Mouse (Mus musculus) liver, embryonic 12.5 days (tissue): Measurements from ENCODE around the gene Slc5a4b. TPM values are rescaled to one million over a fixed set of nuclear protein-coding genes. Genes with fewer than 3 reads are reported as not detected.
A peak's percentile ranks its signal among the peaks of the same experiment; 100 is the strongest.

ENCODE experiments used
- ATAC-seq: fragments of 200-750 bp; cut with Nextera tagmentation; 2 replicates; pipeline ENCODE4 v1.8.0; 2017; ENCODE audit warnings: moderate number of reproducible peaks, mild to moderate bottlenecking, moderate library complexity
- H3K27ac ChIP-seq: fragments of 300-500 bp; sonication (generic); 2 replicates; pipeline ENCODE4 v1.5.1; 2016; ENCODE audit warnings: mild to moderate bottlenecking
- H3K27me3 ChIP-seq: fragments of 300-500 bp; sonication (generic); replicated peaks from 2 replicates; pipeline ENCODE4 v1.6.1; 2016; ENCODE audit warnings: mild to moderate bottlenecking, moderate library complexity
- H3K36me3 ChIP-seq: fragments of 300-500 bp; sonication (generic); 2 replicates; pipeline ENCODE4 v1.6.1; 2016; ENCODE audit warnings: mild to moderate bottlenecking, moderate library complexity
- H3K4me1 ChIP-seq: fragments of 300-500 bp; sonication (generic); 2 replicates; pipeline ENCODE4 v1.6.1; 2016
- H3K4me2 ChIP-seq: fragments of 300-500 bp; sonication (generic); 2 replicates; pipeline ENCODE4 v1.6.1; 2016; ENCODE audit warnings: mild to moderate bottlenecking, moderate library complexity
- H3K4me3 ChIP-seq: fragments of 300-500 bp; sonication (generic); 2 replicates; pipeline ENCODE4 v1.5.1; 2016; ENCODE audit warnings: mild to moderate bottlenecking, moderate library complexity
- H3K9ac ChIP-seq: fragments of 300-500 bp; sonication (generic); 2 replicates; pipeline ENCODE4 v1.6.1; 2016; ENCODE audit warnings: mild to moderate bottlenecking, moderate library complexity
- H3K9me3 ChIP-seq: fragments of 300-500 bp; sonication (generic); replicated peaks from 2 replicates; pipeline ENCODE4 v1.6.1; 2016; ENCODE audit warnings: mild to moderate bottlenecking, moderate library complexity
- WGBS: fragments of 180-500 bp; shearing (Covaris S2); methylation state at CpG from one replicate; pipeline ENCODE4 v1.1.7; 2016; ENCODE audit not compliant: insufficient replicate concordance; 5-methylcytosine and 5-hydroxymethylcytosine counted together
- polyA plus RNA-seq: library from polyadenylated mRNA; unstranded; fragments of >200 nt; fragmentation: Nextera tagmentation; extraction: Ambion mirVana; gene quantifications from 2 replicates; pipeline ENCODE4 v1.2.1, GENCODE M21; 2016

Gene Slc5a4b
- polyA plus RNA-seq, 1 experiment from 2014 or later, result 0.17 TPM

DNA sequence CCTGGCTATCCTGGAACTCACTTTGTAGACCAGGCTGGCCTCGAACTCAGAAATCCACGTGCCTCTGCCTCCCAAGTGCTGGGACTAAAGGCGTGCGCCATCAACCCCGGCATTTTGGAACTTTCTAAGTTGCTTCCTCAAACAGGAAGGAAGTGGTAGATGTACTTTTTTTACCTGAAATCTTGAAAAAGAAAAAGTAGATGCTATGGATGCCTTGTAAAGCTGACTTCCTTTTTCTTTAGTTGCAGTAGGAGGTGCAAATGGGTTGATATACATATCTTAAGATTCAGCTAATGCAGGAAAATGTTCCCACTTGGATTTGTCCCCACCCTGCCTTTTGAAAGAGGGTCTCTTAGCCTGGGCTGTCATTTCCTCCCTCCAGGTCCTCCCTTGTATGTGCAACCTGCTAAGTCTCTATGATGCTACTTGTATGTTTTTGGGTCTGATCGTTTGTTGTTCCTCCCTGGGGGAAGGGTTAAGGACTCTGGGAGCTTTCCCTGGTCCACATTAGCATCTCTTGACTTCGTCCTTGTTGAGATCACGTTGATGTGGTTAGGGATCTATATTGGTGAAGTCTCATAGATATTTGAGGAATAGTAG is 76.7 kb downstream of the Slc5a4b start:
- Histone ChIP-seq H3K27ac (no peak overlapping the region), H3K4me3 (peak overlapping the region; percentile 77), H3K9ac (no peak overlapping the region), H3K36me3 (peaks cover 39% of the 10 kb centered on the region), H3K27me3 (no peaks in the 10 kb centered on the region), H3K4me1 (peaks cover 54% of the 10 kb centered on the region), H3K4me2 (peak overlapping the region; percentile 86), H3K9me3 (no peaks in the 10 kb centered on the region)
- 75% methylated on average over 8 of the region's 8 CpGs for WGBS
- no peak for ATAC-seq

DNA sequence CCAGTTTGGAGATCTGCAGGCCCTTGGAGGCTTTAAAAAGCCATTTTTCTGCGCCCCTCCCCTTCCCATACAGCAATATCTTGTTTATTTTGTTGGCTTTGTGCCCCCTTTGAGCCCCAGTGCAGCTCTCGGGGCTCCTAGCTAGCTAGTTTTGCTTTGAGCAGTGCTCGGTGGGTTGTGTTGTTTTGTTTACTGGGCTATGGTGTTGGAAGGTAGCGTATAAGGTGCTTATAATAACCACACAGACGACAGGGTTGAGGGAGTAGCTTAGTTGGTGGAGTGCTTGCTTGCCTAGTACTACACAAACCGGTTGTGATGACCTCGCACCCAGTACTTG is 77.7 kb downstream of the Slc5a4b start:
- H3K4me1 ChIP-seq, result peaks cover 59% of the 10 kb centered on the region
- no peaks in the 10 kb centered on the region for H3K27me3 ChIP-seq
- H3K9ac ChIP-seq, result peak overlapping the region; percentile 85
- no peaks in the 10 kb centered on the region for H3K9me3 ChIP-seq
- peak overlapping the region; percentile 77 for H3K4me3 ChIP-seq
- WGBS, result 8% methylated on average over 7 of the region's 7 CpGs
- ATAC-seq, result no peak
- peaks cover 29% of the 10 kb centered on the region for H3K36me3 ChIP-seq
- H3K27ac ChIP-seq, result peak overlapping the region; percentile 70
- peak overlapping the region; percentile 86 for H3K4me2 ChIP-seq

DNA sequence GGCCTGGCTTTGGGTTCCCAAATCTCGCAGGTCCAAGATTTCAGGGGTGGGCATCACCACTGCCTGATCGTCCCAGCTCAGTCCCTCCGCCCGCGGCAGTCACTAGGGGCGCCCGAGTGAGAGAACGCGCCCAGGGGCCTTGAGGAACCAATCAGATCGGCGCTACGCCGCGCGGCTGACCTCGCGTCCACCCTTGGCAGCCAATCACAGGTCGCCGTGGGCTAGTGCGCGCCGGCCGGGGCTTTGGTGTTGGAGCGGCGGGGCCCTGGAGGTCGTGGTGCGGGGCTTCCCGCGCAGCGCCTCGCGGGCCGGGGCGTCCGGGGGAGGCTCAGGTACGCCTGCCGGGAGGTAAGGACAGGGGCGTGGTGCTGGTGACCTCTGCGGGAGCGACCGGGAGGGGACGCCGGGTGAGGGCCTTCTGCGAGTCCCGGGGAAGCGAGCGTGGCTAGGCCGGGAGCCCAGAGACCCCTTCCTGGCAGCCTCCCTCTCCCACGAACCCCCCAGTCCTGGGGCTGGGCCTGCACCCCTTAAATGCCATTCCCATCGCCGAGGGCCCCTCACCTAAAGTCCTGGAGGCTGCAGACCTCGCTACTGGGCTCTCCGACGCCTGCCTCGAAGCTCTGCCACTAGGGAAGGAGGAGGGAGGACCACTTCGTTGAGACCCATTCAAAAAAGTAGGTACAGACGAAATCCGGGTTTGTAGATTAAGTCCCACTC is 78.2 kb downstream of the Slc5a4b start, which contains the start of gene Zfp280b:
Gene Zfp280b, plus strand, starts transcription at position 249 of the 717 bp plus-strand sequence.
- H3K27me3 ChIP-seq, result no peaks in the 10 kb centered on the region
- peak within 1 kb of the TSS; percentile 85 for H3K9ac ChIP-seq
- H3K9me3 ChIP-seq, result no peaks in the 10 kb centered on the region
- H3K4me3 ChIP-seq, result peak within 1 kb of the TSS; percentile 77
- H3K27ac ChIP-seq, result peak within 1 kb of the TSS; percentile 70
- H3K36me3 ChIP-seq, result peaks cover 23% of the 10 kb centered on the region
- WGBS, result 3% methylated on average over 57 of the region's 58 CpGs
- ATAC-seq, result peak; percentile 97
- H3K4me1 ChIP-seq, result peaks cover 59% of the 10 kb centered on the region
- peak within 1 kb of the TSS; percentile 86 for H3K4me2 ChIP-seq

DNA sequence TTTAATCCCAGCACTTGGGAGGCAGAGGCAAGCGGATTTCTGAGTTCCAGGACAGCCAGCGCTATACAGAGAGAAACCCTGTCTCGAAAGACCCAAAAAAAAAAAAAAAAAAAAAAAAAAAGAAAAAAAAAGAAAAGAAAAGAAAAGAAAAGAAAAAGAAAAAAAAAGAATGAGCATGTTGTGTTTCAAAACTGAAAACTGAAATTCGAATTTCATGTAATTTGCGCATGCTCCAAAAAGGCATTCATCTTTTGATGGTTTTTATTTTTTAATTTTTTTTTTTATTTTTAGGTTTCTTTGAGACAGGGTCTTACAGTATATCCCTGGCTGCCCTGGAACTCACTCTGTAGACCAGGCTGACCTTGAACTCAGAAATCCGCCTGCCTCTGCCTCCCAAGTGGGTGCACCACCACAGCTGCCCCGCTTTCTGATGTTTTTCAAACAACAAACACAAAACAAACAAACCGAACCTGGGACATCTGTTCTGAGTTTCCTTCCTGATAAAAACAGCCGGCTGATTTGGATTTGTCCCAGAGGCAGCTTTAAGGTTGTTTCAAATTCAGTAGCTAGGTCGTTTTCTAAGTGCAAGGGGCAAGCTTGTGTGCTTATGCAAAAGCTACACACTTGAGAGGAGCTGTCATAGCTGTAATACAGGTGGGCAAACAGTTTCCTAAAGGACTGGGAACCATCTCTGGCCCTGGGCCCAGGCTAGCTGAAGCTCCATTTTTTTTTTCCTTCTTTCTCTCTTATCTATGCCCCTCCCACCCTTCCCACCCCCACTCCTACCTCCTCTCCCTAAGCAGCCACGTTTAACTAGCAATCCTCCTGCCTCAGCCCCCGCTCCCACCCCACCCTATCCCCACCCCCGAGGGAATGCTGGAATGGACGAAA is 79.0 kb downstream of the Slc5a4b start:
- peak; percentile 76 for ATAC-seq
- Histone ChIP-seq H3K9me3 (no peaks in the 10 kb centered on the region), H3K36me3 (peaks cover 15% of the 10 kb centered on the region; the same call in 1 of the 2 replicates), H3K4me3 (peak overlapping the region; percentile 77), H3K27me3 (no peaks in the 10 kb centered on the region), H3K4me2 (peak overlapping the region; percentile 86), H3K4me1 (peaks cover 53% of the 10 kb centered on the region), H3K27ac (peak overlapping the region; percentile 70), H3K9ac (peak overlapping the region; percentile 85)
- WGBS, result 41% methylated on average over 14 of the region's 14 CpGs

DNA sequence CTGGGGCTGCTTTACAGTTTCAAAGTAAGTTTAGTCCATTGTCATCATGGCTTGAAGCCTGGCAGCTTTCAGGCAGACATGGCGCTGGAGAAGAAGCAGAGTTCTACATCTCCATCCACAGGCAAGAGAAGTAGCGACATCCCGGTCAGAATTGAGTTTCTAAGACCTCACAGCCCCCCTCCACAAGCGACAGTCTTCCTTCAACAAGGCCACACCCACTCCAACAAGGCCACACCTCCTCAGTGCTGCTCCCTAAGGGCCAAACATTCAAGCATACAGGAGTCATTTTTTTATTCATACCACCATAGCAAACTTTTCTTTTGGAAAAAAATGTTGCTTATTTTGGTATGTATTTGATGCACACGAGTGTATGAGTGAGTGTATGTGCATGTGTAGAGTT is 80.3 kb downstream of the Slc5a4b start:
- H3K9ac ChIP-seq, result no peak overlapping the region
- H3K4me1 ChIP-seq, result peaks cover 46% of the 10 kb centered on the region
- no peaks in the 10 kb centered on the region for H3K27me3 ChIP-seq
- no peak for ATAC-seq
- WGBS, result 38% methylated on average over 5 of the region's 5 CpGs
- no peak overlapping the region for H3K4me2 ChIP-seq
- no peak overlapping the region for H3K4me3 ChIP-seq
- H3K9me3 ChIP-seq, result no peaks in the 10 kb centered on the region
- H3K27ac ChIP-seq, result no peak overlapping the region
- H3K36me3 ChIP-seq, result peaks cover 7% of the 10 kb centered on the region; the same call in 1 of the 2 replicates

DNA sequence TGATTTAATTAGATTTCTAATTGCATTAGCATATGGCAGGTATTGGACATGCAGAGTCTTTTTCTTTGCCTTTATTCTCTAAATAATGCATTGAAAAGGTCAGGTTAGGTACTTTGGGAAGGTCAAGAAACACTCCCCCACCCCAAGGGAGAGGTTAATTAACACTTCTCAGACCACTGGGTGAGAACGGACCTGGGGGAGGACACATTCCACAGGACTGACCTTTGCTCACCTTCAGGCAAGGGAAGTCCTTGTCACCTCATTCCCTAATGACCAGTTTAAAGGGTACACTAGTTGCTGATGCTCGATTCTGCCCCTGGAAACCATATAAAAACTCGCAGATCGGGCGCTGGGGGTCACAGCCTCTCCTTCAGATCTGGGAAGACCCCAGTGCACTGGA is 81.5 kb downstream of the Slc5a4b start:
- Histone ChIP-seq H3K27ac (no peak overlapping the region), H3K9ac (no peak overlapping the region), H3K9me3 (0 out of 2 replicates have a peak, but pooled peaks cover 3% of the 10 kb centered on the region), H3K4me2 (no peak overlapping the region), H3K27me3 (no peaks in the 10 kb centered on the region), H3K36me3 (no peaks in the 10 kb centered on the region), H3K4me3 (no peak overlapping the region), H3K4me1 (peaks cover 38% of the 10 kb centered on the region)
- ATAC-seq, result no peak
- WGBS, result 76% methylated on average over 5 of the region's 5 CpGs

DNA sequence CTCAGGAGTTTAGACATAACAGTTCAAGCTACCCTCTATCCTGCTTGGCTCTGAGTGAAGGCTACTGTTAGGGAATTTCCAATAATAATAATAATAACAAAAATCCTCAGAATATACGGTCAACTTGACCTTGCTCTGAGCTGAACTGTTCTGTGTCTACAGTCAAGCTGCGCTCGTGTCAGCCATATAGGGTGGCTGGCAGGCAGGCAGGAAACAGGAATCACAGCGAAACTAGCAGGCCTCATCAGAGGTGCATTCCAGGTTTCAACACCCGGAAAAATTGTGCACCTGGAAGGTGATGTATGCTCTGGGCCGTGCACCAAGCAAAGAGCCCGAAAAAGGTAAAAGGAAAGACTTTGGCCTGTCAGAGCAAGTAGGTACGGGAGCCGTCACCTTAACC is 82.4 kb downstream of the Slc5a4b start:
- no peaks in the 10 kb centered on the region for H3K27me3 ChIP-seq

DNA sequence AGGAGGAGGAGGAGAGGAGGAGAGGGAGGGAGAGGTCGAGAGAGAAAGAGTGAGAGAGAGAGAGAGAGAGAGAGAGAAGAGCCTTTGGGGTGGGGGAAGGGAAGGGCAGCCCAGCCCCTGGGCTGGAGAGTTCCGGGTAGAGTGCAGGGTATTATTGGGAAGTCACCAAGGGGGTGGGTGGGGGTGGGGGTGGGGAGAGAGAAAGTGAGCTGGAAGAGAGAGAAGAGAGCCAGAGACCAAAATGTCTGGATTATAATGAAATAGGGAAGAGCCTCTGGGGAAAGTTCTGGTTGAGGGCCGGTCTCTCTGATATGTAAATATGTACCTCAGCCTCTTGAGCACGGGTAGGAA is 82.8 kb downstream of the Slc5a4b start:
- H3K27me3 ChIP-seq, result no peaks in the 10 kb centered on the region
- H3K4me1 ChIP-seq, result peaks cover 25% of the 10 kb centered on the region
- no peak for ATAC-seq
- H3K9ac ChIP-seq, result no peak overlapping the region
- no peak overlapping the region for H3K4me3 ChIP-seq
- H3K27ac ChIP-seq, result no peak overlapping the region
- no peaks in the 10 kb centered on the region for H3K36me3 ChIP-seq
- 0 out of 2 replicates have a peak, but pooled peaks cover 6% of the 10 kb centered on the region for H3K9me3 ChIP-seq
- H3K4me2 ChIP-seq, result no peak overlapping the region
- WGBS, result 18% methylated on average over 4 of the region's 4 CpGs

More for the DNA sequence above, 82.4 kb downstream of the Slc5a4b start:
- Histone ChIP-seq H3K9ac (no peak overlapping the region), H3K4me2 (no peak overlapping the region), H3K36me3 (no peaks in the 10 kb centered on the region), H3K27ac (no peak overlapping the region), H3K4me1 (peaks cover 29% of the 10 kb centered on the region), H3K4me3 (no peak overlapping the region), H3K9me3 (0 out of 2 replicates have a peak, but pooled peaks cover 6% of the 10 kb centered on the region)
- ATAC-seq, result no peak
- WGBS, result 77% methylated on average over 9 of the region's 9 CpGs

DNA sequence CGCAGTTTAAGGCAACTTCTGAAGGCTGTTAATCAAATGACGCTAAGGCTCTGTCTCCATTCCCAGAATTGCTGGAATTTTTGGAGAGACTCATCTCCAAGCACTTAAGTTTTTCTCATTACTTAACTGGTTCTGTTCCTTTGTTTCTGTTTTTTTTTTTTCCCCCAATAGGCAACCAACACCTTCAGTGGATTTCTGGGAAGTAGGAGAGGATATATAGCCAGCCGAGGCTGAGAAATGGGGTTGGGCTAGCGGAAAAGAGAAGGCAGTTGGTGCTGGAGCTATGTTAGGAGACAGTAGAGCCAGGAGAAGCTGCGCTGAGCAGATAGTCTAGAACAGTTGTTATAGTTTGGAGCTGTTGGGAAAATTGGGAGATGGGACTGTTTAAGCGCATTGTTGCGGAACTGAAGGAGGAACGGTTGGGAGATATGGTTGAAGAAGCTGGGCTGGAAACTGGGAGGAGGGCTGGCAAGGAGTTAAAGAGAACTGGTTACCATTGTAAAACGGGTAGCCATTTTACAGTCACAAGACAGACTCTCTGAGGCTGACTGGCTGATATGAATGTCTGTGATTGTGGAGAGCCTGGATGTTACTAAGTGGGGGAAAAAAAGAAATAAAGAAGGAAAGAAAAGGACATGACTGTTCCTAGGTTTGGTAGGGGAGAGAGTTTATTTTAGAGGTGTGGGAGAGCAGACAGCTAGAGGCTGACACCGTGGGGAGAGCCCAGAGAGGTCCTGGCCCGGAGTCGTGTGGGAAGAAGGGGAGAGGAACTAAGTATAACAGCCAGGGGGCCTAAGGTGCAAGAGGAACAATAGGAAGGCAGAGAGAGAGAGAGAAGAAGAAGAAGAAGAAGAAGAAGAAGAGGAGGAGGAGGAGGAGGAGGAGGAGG is 83.4 kb downstream of the Slc5a4b start:
- 0 out of 2 replicates have a peak, but pooled peaks cover 6% of the 10 kb centered on the region for H3K9me3 ChIP-seq
- H3K27ac ChIP-seq, result no peak overlapping the region
- H3K36me3 ChIP-seq, result no peaks in the 10 kb centered on the region
- no peak for ATAC-seq
- H3K4me3 ChIP-seq, result no peak overlapping the region
- H3K27me3 ChIP-seq, result no peaks in the 10 kb centered on the region
- no peak overlapping the region for H3K9ac ChIP-seq
- WGBS, result 57% methylated on average over 12 of the region's 12 CpGs
- no peak overlapping the region for H3K4me2 ChIP-seq
- peaks cover 25% of the 10 kb centered on the region for H3K4me1 ChIP-seq

DNA sequence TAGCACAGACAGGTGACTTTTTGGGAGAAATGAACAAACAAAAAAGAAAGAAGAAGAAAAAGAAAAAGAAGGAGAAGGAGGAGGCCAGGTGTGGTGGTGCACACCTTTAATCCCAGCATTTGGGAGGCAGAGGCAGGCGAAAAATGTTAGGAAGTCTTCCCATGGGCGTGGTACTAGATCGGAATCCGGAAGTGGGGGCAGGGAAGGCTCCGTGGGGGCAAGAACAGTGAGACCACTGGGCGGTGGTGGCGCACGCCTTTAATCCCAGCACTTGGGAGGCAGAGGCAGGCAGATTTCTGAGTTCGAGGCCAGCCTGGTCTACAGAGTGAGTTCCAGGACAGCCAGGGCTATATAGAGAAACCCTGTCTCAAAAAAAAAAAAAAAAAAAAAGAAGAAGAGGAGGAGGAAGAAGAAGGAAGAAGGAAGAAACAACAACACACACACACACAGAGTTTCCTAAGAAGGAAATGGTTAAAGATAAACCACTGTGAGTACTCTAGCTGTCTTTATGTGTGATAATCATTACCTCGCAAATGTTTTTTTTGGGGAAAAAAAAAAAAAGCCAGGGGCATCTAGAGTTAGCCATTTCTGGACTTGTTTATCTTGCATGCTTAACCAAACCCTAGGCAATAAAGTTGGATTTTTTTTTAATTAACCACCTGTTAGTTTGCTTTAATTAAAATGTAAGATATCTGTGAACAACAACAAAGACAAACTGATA is 85.1 kb downstream of the Slc5a4b start:
- no peak for ATAC-seq
- no peak overlapping the region for H3K27ac ChIP-seq
- H3K4me1 ChIP-seq, result peaks cover 27% of the 10 kb centered on the region
- 0 out of 2 replicates have a peak, but pooled peaks cover 6% of the 10 kb centered on the region for H3K9me3 ChIP-seq
- H3K9ac ChIP-seq, result no peak overlapping the region
- H3K4me2 ChIP-seq, result no peak overlapping the region
- no peaks in the 10 kb centered on the region for H3K27me3 ChIP-seq
- no peak overlapping the region for H3K4me3 ChIP-seq
- 79% methylated on average over 10 of the region's 10 CpGs for WGBS
- H3K36me3 ChIP-seq, result no peaks in the 10 kb centered on the region

DNA sequence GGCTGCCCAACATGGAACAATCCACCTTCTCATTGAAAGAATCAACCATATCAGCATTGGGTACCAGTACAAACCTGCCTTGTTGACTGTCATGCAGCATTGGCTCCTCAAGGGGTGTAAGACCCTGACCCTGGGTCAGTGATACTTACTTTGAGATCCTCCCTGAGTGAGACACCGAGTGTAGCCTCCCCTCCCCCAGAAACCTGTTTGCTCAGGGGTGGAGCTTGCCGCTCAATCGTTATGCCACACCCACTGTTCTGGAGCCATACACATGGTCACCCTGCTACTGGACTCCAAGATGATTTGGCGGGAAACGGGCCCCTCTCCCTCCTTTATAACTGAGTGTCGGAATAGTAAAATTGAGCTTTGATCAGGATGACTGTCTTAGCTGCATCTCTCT is 86.8 kb downstream of the Slc5a4b start:
- Histone ChIP-seq H3K4me2 (no peak overlapping the region), H3K36me3 (no peaks in the 10 kb centered on the region), H3K4me1 (peaks cover 22% of the 10 kb centered on the region), H3K9ac (no peak overlapping the region), H3K4me3 (no peak overlapping the region), H3K9me3 (0 out of 2 replicates have a peak, but pooled peaks cover 6% of the 10 kb centered on the region), H3K27me3 (no peaks in the 10 kb centered on the region), H3K27ac (no peak overlapping the region)
- no peak for ATAC-seq
- 82% methylated on average over 6 of the region's 6 CpGs for WGBS
